Mouse (Mus musculus) lung, embryonic 16.5 days (tissue): ENCODE data around the gene Me3. TPM values are rescaled to one million over a fixed set of nuclear protein-coding genes. Genes with fewer than 3 reads are reported as not detected.

Experiments
- ATAC-seq: fragments of 200-750 bp; cut with Nextera tagmentation; 2 replicates; pipeline ENCODE4 v1.8.0; 2017; ENCODE audit warnings: low read depth, mild to moderate bottlenecking, moderate library complexity
- H3K27ac ChIP-seq: fragments of 300-500 bp; sonication (generic); 2 replicates; pipeline ENCODE4 v1.5.1; 2014; ENCODE audit warnings: mild to moderate bottlenecking, control low read depth, low read length
- H3K27me3 ChIP-seq: fragments of 300-500 bp; sonication (generic); 2 replicates; pipeline ENCODE4 v1.6.1; 2014; ENCODE audit warnings: low read depth, low read length, mixed read lengths; ENCODE audit not compliant: control insufficient read depth, insufficient read depth
- H3K36me3 ChIP-seq: fragments of 300-500 bp; sonication (generic); 2 replicates; pipeline ENCODE4 v1.6.1; 2014; ENCODE audit warnings: low read length; ENCODE audit not compliant: control insufficient read depth, insufficient read depth
- H3K4me1 ChIP-seq: fragments of 300-500 bp; sonication (generic); replicated peaks from 2 replicates; pipeline ENCODE4 v1.6.1; 2014; ENCODE audit warnings: low read length, mixed read lengths; ENCODE audit not compliant: control insufficient read depth, insufficient read depth
- H3K4me2 ChIP-seq: fragments of 300-500 bp; sonication (generic); 2 replicates; pipeline ENCODE4 v1.6.1; 2014; ENCODE audit warnings: low read depth, low read length, control low read depth
- H3K4me3 ChIP-seq: fragments of 300-500 bp; sonication (generic); 2 replicates; pipeline ENCODE4 v1.5.1; 2014; ENCODE audit warnings: mild to moderate bottlenecking, low read length, control low read depth
- H3K9ac ChIP-seq: fragments of 300-500 bp; sonication (generic); 2 replicates; pipeline ENCODE4 v1.6.1; 2014; ENCODE audit warnings: low read length, control low read depth
- H3K9me3 ChIP-seq: fragments of 300-500 bp; sonication (generic); 2 replicates; pipeline ENCODE4 v1.6.1; 2016; ENCODE audit warnings: low read length; ENCODE audit not compliant: control insufficient read depth
- WGBS: fragments of 180-500 bp; shearing (Covaris S2); extraction: QIAGEN DNeasy Blood & Tissue Kit; methylation state at CpG from one replicate; pipeline ENCODE4 v1.1.7; 2014; 5-methylcytosine and 5-hydroxymethylcytosine counted together
- polyA plus RNA-seq: library from polyadenylated mRNA; unstranded; fragments of >200 nt; fragmentation: Nextera tagmentation; extraction: Ambion mirVana; gene quantifications from 2 replicates; pipeline ENCODE4 v1.2.1, GENCODE M21; 2015

Gene Me3
- polyA plus RNA-seq, 1 experiment from 2014 or later, result 2.8 TPM

GRCm38 (mm10) chr7:89679139-89679538 is 46.9 kb downstream of the Me3 start:
- 69% methylated on average over 6 of the region's 6 CpGs for WGBS
- H3K9me3 ChIP-seq, result no peaks in the 10 kb centered on the region

DNA sequence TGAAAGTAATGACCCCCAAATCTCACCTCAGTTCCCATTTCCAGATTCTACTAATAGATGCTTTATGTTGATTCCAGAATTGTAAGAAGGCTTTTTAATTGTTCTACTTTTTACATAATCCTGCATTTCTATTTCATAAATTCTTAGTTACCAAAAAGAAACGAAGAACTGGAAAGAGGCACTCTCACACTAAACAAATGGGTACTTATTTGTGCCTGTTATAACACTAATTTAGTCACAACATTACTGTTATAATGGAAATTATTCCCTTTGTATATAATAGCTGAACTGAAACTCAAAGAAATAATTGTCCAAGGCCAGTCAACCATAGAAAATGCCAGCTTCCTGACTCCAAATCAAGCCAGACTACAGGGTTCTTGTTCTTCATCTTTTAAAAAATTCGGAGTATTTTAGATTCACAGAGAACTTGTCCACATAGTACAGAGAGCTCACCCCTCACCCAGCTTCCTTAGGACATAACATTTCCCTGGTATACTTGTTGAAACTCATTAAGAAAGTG is 47.5 kb downstream of the Me3 start:
- Histone ChIP-seq H3K36me3 (no peaks in the 10 kb centered on the region), H3K9me3 (no peaks in the 10 kb centered on the region), H3K4me2 (no peak overlapping the region), H3K9ac (no peak overlapping the region), H3K4me3 (no peak overlapping the region), H3K27ac (no peak overlapping the region), H3K27me3 (no peaks in the 10 kb centered on the region), H3K4me1 (no peaks in the 10 kb centered on the region)
- no peak for ATAC-seq
- WGBS, result 79% methylated on average over 2 of the region's 2 CpGs

More at GRCm38 (mm10) chr7:89679139-89679538, 46.9 kb downstream of the Me3 start:
- Histone ChIP-seq H3K9ac (no peak overlapping the region), H3K36me3 (no peaks in the 10 kb centered on the region), H3K4me1 (no peaks in the 10 kb centered on the region), H3K4me2 (no peak overlapping the region), H3K27ac (no peak overlapping the region), H3K4me3 (no peak overlapping the region), H3K27me3 (no peaks in the 10 kb centered on the region)
- ATAC-seq, result no peak

GRCm38 (mm10) chr7:89680891-89681290 is 48.7 kb downstream of the Me3 start:
- Histone ChIP-seq H3K4me2 (no peak overlapping the region), H3K27ac (no peak overlapping the region), H3K4me3 (no peak overlapping the region), H3K36me3 (no peaks in the 10 kb centered on the region), H3K4me1 (no peaks in the 10 kb centered on the region), H3K9me3 (no peaks in the 10 kb centered on the region), H3K9ac (no peak overlapping the region), H3K27me3 (no peaks in the 10 kb centered on the region)
- no peak for ATAC-seq
- 70% methylated on average over 3 of the region's 3 CpGs for WGBS

DNA sequence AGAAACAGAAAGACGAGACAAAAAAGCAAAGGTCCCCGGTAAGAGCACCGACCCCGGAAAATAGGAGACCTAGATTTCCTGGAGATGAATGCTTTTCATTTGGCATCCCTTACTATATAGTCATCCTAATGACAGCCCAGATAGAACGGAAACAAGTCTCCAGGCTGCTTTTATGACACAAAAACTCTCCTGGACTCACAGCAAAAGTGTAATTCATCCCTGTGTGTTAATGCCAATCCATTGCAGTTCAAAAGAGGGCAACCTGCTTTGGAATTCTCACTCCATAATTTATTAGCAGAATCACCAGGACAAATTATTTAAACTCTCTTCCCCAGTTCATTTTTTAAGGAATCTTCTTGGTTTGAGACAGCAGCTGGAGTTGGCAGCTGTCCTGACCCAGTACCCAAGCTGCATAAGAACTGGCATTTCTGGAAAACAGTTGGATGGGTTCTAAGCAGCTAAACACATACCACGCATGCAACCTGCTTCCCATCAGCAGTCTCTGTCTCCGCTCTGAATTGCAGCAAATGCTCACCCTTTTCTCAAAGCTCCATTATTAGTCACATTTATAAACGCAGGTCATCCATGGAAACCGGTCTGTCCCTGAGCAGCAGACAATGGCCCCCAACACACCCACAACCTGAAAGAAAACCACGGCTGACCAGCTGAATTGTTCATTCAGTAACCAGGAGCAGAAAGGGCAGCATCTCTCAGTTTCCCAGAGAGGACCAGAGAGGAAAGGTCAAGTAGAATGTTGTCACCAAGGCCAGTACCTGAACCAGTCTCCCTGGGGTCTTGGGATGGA is 49.7 kb downstream of the Me3 start:
- no peak overlapping the region for H3K9ac ChIP-seq
- no peaks in the 10 kb centered on the region for H3K36me3 ChIP-seq
- no peak overlapping the region for H3K4me3 ChIP-seq
- 86% methylated on average over 10 of the region's 10 CpGs for WGBS
- no peak overlapping the region for H3K4me2 ChIP-seq
- H3K9me3 ChIP-seq, result no peaks in the 10 kb centered on the region
- no peak for ATAC-seq
- H3K27me3 ChIP-seq, result no peaks in the 10 kb centered on the region
- H3K4me1 ChIP-seq, result no peaks in the 10 kb centered on the region
- H3K27ac ChIP-seq, result no peak overlapping the region

- ATAC-seq, result no peak
- Histone ChIP-seq H3K36me3 (no peaks in the 10 kb centered on the region), H3K9me3 (no peaks in the 10 kb centered on the region), H3K27me3 (no peaks in the 10 kb centered on the region), H3K4me1 (no peaks in the 10 kb centered on the region), H3K4me2 (no peak overlapping the region), H3K4me3 (no peak overlapping the region), H3K27ac (no peak overlapping the region), H3K9ac (no peak overlapping the region)
These were observed 66.0 kb downstream of the Me3 start for GRCm38 (mm10) chr7:89698186-89698585.

- Histone ChIP-seq H3K4me3 (no peak overlapping the region), H3K36me3 (no peaks in the 10 kb centered on the region), H3K4me2 (no peak overlapping the region), H3K27ac (no peak overlapping the region), H3K9ac (no peak overlapping the region), H3K9me3 (no peaks in the 10 kb centered on the region), H3K4me1 (no peaks in the 10 kb centered on the region), H3K27me3 (no peaks in the 10 kb centered on the region)
- ATAC-seq, result peak; percentile 65; the same call in 1 of the 2 replicates
- WGBS, result 50% methylated on average over 5 of the region's 5 CpGs
These were observed 67.6 kb downstream of the Me3 start for GRCm38 (mm10) chr7:89699668-89700350.

GRCm38 (mm10) chr7:89700511-89700910 is 68.3 kb downstream of the Me3 start:
- WGBS, result 37% methylated on average over 1 of the region's 1 CpGs
- Histone ChIP-seq H3K27ac (no peak overlapping the region), H3K9ac (no peak overlapping the region), H3K4me2 (no peak overlapping the region), H3K9me3 (no peaks in the 10 kb centered on the region), H3K36me3 (no peaks in the 10 kb centered on the region), H3K4me1 (no peaks in the 10 kb centered on the region), H3K27me3 (no peaks in the 10 kb centered on the region), H3K4me3 (no peak overlapping the region)
- ATAC-seq, result no peak

GRCm38 (mm10) chr7:89710776-89711175 is 78.6 kb downstream of the Me3 start:
- ATAC-seq, result no peak
- WGBS, result 39% methylated on average over 2 of the region's 2 CpGs

GRCm38 (mm10) chr7:89713059-89713458 is 80.9 kb downstream of the Me3 start:
- no peak for ATAC-seq
- Histone ChIP-seq H3K4me2 (no peak overlapping the region), H3K9me3 (no peaks in the 10 kb centered on the region), H3K27ac (no peak overlapping the region), H3K4me1 (peaks cover 4% of the 10 kb centered on the region; the same call in 1 of the 2 replicates), H3K36me3 (no peaks in the 10 kb centered on the region), H3K4me3 (no peak overlapping the region), H3K9ac (no peak overlapping the region), H3K27me3 (no peaks in the 10 kb centered on the region)

More at GRCm38 (mm10) chr7:89710776-89711175, 78.6 kb downstream of the Me3 start:
- no peaks in the 10 kb centered on the region for H3K4me1 ChIP-seq
- no peaks in the 10 kb centered on the region for H3K9me3 ChIP-seq
- H3K27ac ChIP-seq, result no peak overlapping the region
- no peaks in the 10 kb centered on the region for H3K27me3 ChIP-seq
- H3K4me2 ChIP-seq, result no peak overlapping the region
- no peaks in the 10 kb centered on the region for H3K36me3 ChIP-seq
- no peak overlapping the region for H3K4me3 ChIP-seq
- no peak overlapping the region for H3K9ac ChIP-seq
